In genomic region chr11:94913302-94914090, GRCm38 (mm10) we compare ENCODE assay signal across 12 mouse cellular contexts. TPM values are rescaled to one million over a fixed set of nuclear protein-coding genes. Genes with fewer than 3 reads are reported as not detected.
A peak's percentile ranks its signal among the peaks of the same experiment; 100 is the strongest.
DNase-seq lines count a peak whose midpoint lies in the region; ATAC-seq lines count a peak whose summit lies in the region.
"Had no signal": no experiment of that assay in that cellular context is flagged by ENCODE, and none has a peak within 500 bp of the region (broad histone marks: within the 10 kb centered on the region; RNA-seq: fewer than 3 reads in every experiment).

No protein-coding gene starts in this region.

- intact Hi-C loops in left cerebral cortex, postnatal 25 days (cut with DNase I), result no loop called here

- no peak overlapping the region for H3K9ac ChIP-seq in limb, embryonic 13.5 days
- H3K9ac ChIP-seq in heart, embryonic 13.5 days, result no peak overlapping the region
- H3K9ac ChIP-seq: forebrain, postnatal 0 days had no signal

- H3K36me3 ChIP-seq in limb, embryonic 13.5 days, result no peaks in the 10 kb centered on the region
- no peaks in the 10 kb centered on the region for H3K36me3 ChIP-seq in limb, embryonic 10.5 days
- no peaks in the 10 kb centered on the region for H3K36me3 ChIP-seq in heart, embryonic 13.5 days
- H3K36me3 ChIP-seq: G1E had no signal

- no peak overlapping the region for H3K4me3 ChIP-seq in limb, embryonic 13.5 days
- H3K4me3 ChIP-seq in limb, embryonic 10.5 days, result no peak overlapping the region
- no peak overlapping the region for H3K4me3 ChIP-seq in heart, embryonic 13.5 days

- no peak overlapping the region for H3K4me2 ChIP-seq in limb, embryonic 13.5 days (replicated peaks)
- H3K4me2 ChIP-seq in heart, embryonic 13.5 days, result no peak overlapping the region

- WGBS in limb, embryonic 13.5 days, result 55% methylated on average over 6 of the region's 6 CpGs
- 76% methylated on average over 6 of the region's 6 CpGs for WGBS in limb, embryonic 10.5 days
- WGBS in heart, embryonic 13.5 days, result 68% methylated on average over 6 of the region's 6 CpGs

- DNase-seq in limb, embryonic 10.5 days (ENCODE audit: low spot score), result no peak
- peak; percentile 82 for DNase-seq in cerebellum, adult 9-11 months
- DNase-seq in skeletal muscle tissue, adult 2 months (ENCODE audit: low read depth, low spot score), result peak; percentile 64
- no peak for DNase-seq in right cerebral cortex, postnatal 4 days
- DNase-seq in left cerebral cortex, postnatal 25 days (ENCODE audit: low spot score in 2 of 2), result no peak
- DNase-seq in urinary bladder, postnatal 10 days (ENCODE audit: low spot score), result no peak
- DNase-seq: forebrain, postnatal 0 days had no signal

- no peak for ATAC-seq in limb, embryonic 13.5 days (ENCODE audit: low FRiP score, low read depth)
- no peak for ATAC-seq in heart, embryonic 13.5 days (ENCODE audit: extremely low read depth, insufficient number of reproducible peaks, low FRiP score, low TSS enrichment)
- ATAC-seq: forebrain, postnatal 0 days had no signal

- no peaks in the 10 kb centered on the region for H3K9me3 ChIP-seq in limb, embryonic 13.5 days
- H3K9me3 ChIP-seq in limb, embryonic 10.5 days (replicated peaks), result no peaks in the 10 kb centered on the region
- H3K9me3 ChIP-seq in heart, embryonic 13.5 days, result no peaks in the 10 kb centered on the region
- H3K9me3 ChIP-seq: G1E had no signal

- no peaks in the 10 kb centered on the region for H3K27me3 ChIP-seq in limb, embryonic 13.5 days
- H3K27me3 ChIP-seq in limb, embryonic 10.5 days (ENCODE audit: low read depth, poor library complexity, severe bottlenecking), result no peaks in the 10 kb centered on the region
- H3K27me3 ChIP-seq in heart, embryonic 13.5 days (replicated peaks), result 0 out of 2 replicates have a peak, but pooled peaks cover 3% of the 10 kb centered on the region

- H3K4me1 ChIP-seq in limb, embryonic 13.5 days, result peaks cover 37% of the 10 kb centered on the region
- peaks cover 37% of the 10 kb centered on the region for H3K4me1 ChIP-seq in limb, embryonic 10.5 days
- peaks cover 40% of the 10 kb centered on the region for H3K4me1 ChIP-seq in heart, embryonic 13.5 days

- H3K27ac ChIP-seq in limb, embryonic 13.5 days, result 0 out of 2 replicates have a peak overlapping the region, but pooled peaks have one; percentile 39
- H3K27ac ChIP-seq in limb, embryonic 10.5 days, result no peak overlapping the region
- peak overlapping the region; percentile 37; the same call in 1 of the 2 replicates for H3K27ac ChIP-seq in heart, embryonic 13.5 days (replicated peaks)

RNA-seq across cellular contexts. Expression of gene Col1a1, which starts 22.5 kb away (rescaled TPM):
- 1,007 and 1,170 TPM in 2 replicates for polyA plus RNA-seq in limb, embryonic 13.5 days (2015; fragmentation: Nextera tagmentation; extraction: Ambion mirVana)
- 81.4 and 104 TPM in 2 replicates for polyA plus RNA-seq in limb, embryonic 10.5 days (2016; fragmentation: Nextera tagmentation; extraction: Ambion mirVana)
- 415 and 595 TPM in 2 replicates for polyA plus RNA-seq in heart, embryonic 13.5 days (2015; fragmentation: Nextera tagmentation; extraction: Ambion mirVana)
- 10 to 100 TPM; 22.8 to 31.9 TPM for total RNA-seq in left cerebral cortex, postnatal 25 days (2021)
- polyA plus RNA-seq: G1E had no signal

RNA-seq across cellular contexts. Expression of gene Hils1, which starts 53.9 kb away (rescaled TPM):
- not detected in 2 replicates for polyA plus RNA-seq in limb, embryonic 13.5 days (2015; fragmentation: Nextera tagmentation; extraction: Ambion mirVana)
- polyA plus RNA-seq in limb, embryonic 10.5 days (2016; fragmentation: Nextera tagmentation; extraction: Ambion mirVana), result not detected in 2 replicates
- polyA plus RNA-seq in heart, embryonic 13.5 days (2015; fragmentation: Nextera tagmentation; extraction: Ambion mirVana), result 0.23 TPM in 1 of 2 replicates, not detected in the other
- not detected for total RNA-seq in left cerebral cortex, postnatal 25 days (2021)
- total RNA-seq: forebrain, postnatal 0 days; G1E; left cerebral cortex, adult 8-10 months had no signal
- polyA plus RNA-seq: brain, embryonic 14.5 days; forebrain, postnatal 0 days; G1E had no signal

Comparison
In these comparisons a context has a peak if more than half of its experiments do, and no peak if none do; other contexts are left out.
1. DNase-seq: peak in cerebellum, adult 9-11 months (single experiment) and skeletal muscle tissue, adult 2 months (single experiment); none in limb, embryonic 10.5 days (single experiment), right cerebral cortex, postnatal 4 days (single experiment), left cerebral cortex, postnatal 25 days (0 of 2) and urinary bladder, postnatal 10 days (single experiment).